Mouse (Mus musculus): ENCODE results near the gene 6430628N08Rik. TPM values are rescaled to one million over a fixed set of nuclear protein-coding genes. Genes with fewer than 3 reads are reported as not detected.
A peak's percentile ranks its signal among the peaks of the same experiment; 100 is the strongest.

6430628N08Rik gene
- total RNA-seq, 2 experiments from 2014 or later: not detected

DNA sequence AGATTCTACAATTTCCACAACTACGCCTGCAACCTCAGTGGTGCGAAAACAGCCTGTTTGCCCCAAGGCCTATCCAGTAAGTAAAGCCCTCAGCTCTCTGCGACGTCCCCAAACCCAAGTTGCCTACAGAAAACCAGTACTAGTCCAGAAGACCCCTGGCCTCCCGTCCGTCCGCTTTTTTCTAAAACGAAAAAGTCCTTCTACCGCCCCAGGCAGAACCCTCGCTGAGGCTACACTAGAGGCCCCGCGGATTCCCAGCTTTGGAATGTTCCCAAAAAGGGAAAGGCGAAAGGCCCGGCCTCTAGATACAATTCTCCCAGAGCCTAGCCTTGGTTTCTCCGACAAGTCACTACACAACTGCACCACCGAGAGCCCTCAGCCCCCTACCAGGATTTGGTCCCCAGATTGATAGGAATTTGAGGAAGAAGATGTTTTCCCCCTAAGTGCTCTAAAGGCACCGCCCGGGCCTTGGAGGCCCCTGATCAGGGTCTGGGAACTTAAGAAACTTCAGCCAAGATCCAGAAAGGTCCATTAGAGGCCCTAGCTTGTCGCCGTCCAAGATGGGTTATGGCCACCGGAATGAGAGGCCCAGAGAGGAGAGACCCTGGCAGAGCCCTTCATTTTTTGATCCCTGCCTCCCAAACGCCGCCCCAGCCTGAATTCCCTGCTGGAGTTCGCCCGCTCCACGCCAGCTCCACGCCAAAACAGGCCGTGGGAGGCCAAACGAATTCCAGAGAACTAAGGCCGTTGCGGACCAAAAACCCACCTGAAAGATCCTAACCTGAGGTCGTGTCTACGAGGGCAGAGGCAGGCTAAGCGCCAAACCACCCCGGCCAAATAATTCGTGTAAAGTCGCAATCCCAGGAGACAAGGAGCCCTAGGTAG lies 48.1 kb downstream of the 6430628N08Rik start:
- intact Hi-C loops (cut with DNase I): no loop called here
- DNase-seq: peak; percentile 19 to 29

- peak; percentile 13 to 22 for DNase-seq
- intact Hi-C loops (cut with DNase I): no loop called here
Measured at GRCm38 (mm10) chr4:115939295-115940102, 49.0 kb downstream of the 6430628N08Rik start, which contains the start of gene Dmbx1. Dmbx1 (minus strand) TSS chr4:115939926.

- DNase-seq: no peak
- intact Hi-C loops (cut with DNase I): no loop called here
Measured at GRCm38 (mm10) chr4:115940681-115941080, 50.2 kb downstream of the 6430628N08Rik start.

- DNase-seq: no peak
- intact Hi-C loops (cut with DNase I): no loop called here
Measured at GRCm38 (mm10) chr4:115941242-115941820, 50.9 kb downstream of the 6430628N08Rik start.

DNA sequence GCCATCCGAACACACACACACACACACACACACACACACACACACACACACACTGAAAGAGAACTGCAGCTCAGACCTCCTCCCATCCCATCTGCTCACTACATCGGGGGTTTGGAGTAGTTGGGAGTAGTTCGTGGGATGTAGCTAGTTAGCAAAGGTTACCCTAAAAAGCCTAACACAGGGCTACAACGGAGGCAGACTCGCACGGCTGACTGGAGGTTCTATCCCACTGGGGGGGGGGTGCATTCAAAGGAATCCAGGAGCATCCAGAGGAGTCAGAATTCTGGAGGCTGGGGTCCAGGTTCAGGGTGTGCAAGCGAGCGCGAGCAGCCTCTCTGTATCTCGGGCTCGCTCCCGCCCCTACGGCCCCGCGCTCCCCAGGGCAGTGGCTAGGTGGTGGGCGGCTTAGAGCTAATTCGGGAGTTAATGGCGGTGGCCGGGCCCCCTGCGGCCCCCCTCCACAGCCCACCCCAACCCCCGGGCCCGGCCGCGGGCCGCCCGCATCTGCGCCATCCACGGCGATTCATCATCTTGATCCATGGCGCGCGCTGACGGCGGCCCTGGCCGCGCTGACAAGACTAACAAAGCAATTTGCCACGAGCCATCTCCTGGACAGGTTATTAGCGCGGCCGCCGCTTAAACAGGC lies 53.3 kb downstream of the 6430628N08Rik start:
- intact Hi-C loops (cut with DNase I): no loop called here

More for the DNA sequence above, 53.3 kb downstream of the 6430628N08Rik start:
- DNase-seq: no peak

Other genes starting within 250 kb of the 6430628N08Rik start
- 10 to 100 TPM; 22.7 to 29.9 TPM for gene Cyp4b1, start 242.9 kb upstream of the 6430628N08Rik start, total RNA-seq (2021)
- gene Efcab14, start 152.9 kb upstream of the 6430628N08Rik start, total RNA-seq (2021): 10 to 100 TPM; 34.0 to 35.3 TPM
- under 1 TPM in 1 of 2 experiments, not detected in 1; 0.39 TPM for gene Tex38, start 109.6 kb upstream of the 6430628N08Rik start, total RNA-seq (2021)
- gene Atpaf1, start 105.9 kb upstream of the 6430628N08Rik start, total RNA-seq (2021): 10 to 100 TPM; 60.6 to 63.0 TPM
- 1 to 10 TPM; 6.4 to 7.1 TPM for gene Mob3c, start 62.6 kb upstream of the 6430628N08Rik start, total RNA-seq (2021)
- 10 to 100 TPM; 27.8 to 28.1 TPM for gene Mknk1, start 51.5 kb upstream of the 6430628N08Rik start, total RNA-seq (2021)
- gene Kncn, start 6.3 kb upstream of the 6430628N08Rik start, total RNA-seq (2021): not detected
- gene Dmbx1, start 49.3 kb downstream of the 6430628N08Rik start, total RNA-seq (2021): not detected
- under 1 TPM; 0.53 to 0.78 TPM for gene Faah, start 127.3 kb downstream of the 6430628N08Rik start, total RNA-seq (2021)
- gene Nsun4, start 163.2 kb downstream of the 6430628N08Rik start, total RNA-seq (2021): 10 to 100 TPM; 24.4 to 25.6 TPM
- gene Uqcrh, start 184.4 kb downstream of the 6430628N08Rik start, total RNA-seq (2021): 1,000 to 10,000 TPM; 1,830 to 1,899 TPM
- gene Lrrc41, start 184.6 kb downstream of the 6430628N08Rik start, total RNA-seq (2021): 10 to 100 TPM; 30.7 to 31.5 TPM
- 1 to 10 TPM in 1 of 2 experiments, under 1 TPM in 1; 0.81 to 1.5 TPM for gene Rad54l, start 233.0 kb downstream of the 6430628N08Rik start, total RNA-seq (2021)
- 10 to 100 TPM; 69.3 to 74.1 TPM for gene Pomgnt1, start 233.2 kb downstream of the 6430628N08Rik start, total RNA-seq (2021)

All from heart, postnatal 14 days (tissue).